Mouse (Mus musculus): ENCODE measurements at regions not wholly inside any gene's neighbourhood (a gene's known extent, or its start where the extent isn't known, plus 50 kb on each side); places are given as distances from the start of the nearest gene placed in this dataset.

DNA sequence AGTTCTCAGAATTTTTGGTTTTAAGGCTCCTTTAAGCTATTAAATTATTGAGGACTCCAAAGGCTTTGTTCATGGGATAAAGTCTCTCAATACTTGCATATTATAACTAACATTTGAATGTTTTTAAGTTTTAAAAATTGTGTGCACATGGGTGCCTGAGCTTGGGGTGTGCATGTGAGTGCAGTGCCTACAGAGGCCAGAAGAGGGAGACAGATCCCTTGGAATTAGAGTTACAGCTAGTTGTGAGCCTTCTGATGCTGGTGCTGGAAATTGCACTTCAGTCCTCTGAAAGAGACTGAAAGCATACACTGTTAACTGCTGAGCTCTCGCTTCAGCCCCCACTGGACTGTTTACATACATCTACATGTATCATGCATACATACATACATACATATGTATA lies 100.0 kb upstream of the Tspan5 start:
- no peak for TF ChIP-seq POLR2A (IDR thresholded peaks at IDR 0.05; ENCODE audit: insufficient read length, low read depth)
- TF ChIP-seq MAX (IDR thresholded peaks at IDR 0.05; ENCODE audit: low read depth): no peak
- no peak for TF ChIP-seq USF1 (IDR thresholded peaks at IDR 0.05; ENCODE audit: low read depth)
- no peak for TF ChIP-seq E2F4 (IDR thresholded peaks at IDR 0.05; ENCODE audit: insufficient read depth)
- TF ChIP-seq MYOD1 (IDR thresholded peaks at IDR 0.05; ENCODE audit: control insufficient read depth in 1 of 3, insufficient read length in 2 of 3, low read depth in 2 of 3): no peak

Measured in myocyte (in vitro differentiated cells).